Mouse (Mus musculus) left cerebral cortex, postnatal 14 days (tissue): ENCODE measurements around the gene Kdm2b. TPM values are rescaled to one million over a fixed set of nuclear protein-coding genes. Genes with fewer than 3 reads are reported as not detected.

Experiments
- DNase-seq, 2 experiments: peaks; one replicate each; pipeline ENCODE4 v3.0.0; 2021 to 2022; ENCODE audit warnings: low spot score in 2 of 2, mixed read lengths in 1 of 2
- intact Hi-C: fragments of 180-260 bp; cut with DNase I; formaldehyde crosslinking; loops from one replicate; pipeline ENCODE4 v1.15.1; 2025
- total RNA-seq, 2 experiments: library from RNA; stranded (reverse); gene quantifications; 2 replicates each; pipeline ENCODE4 v1.2.3; 2021

The Kdm2b gene
- total RNA-seq, 2 experiments from 2014 or later, result 29.1 to 31.1 TPM

- intact Hi-C loops, result no loop called here
- no peak for DNase-seq
These were observed 40.5 kb downstream of the Kdm2b start for GRCm38 (mm10) chr5:122949101-122949500.

- DNase-seq, result no peak
- intact Hi-C loops, result no loop called here
These were observed 42.1 kb downstream of the Kdm2b start for GRCm38 (mm10) chr5:122947534-122947933.

GRCm38 (mm10) chr5:122938676-122939075 is 50.9 kb downstream of the Kdm2b start:
- no peak for DNase-seq
- intact Hi-C loops, result no loop called here

GRCm38 (mm10) chr5:122937958-122938540 is 51.6 kb downstream of the Kdm2b start:
- intact Hi-C loops, result no loop called here

GRCm38 (mm10) chr5:122937031-122937430 is 52.6 kb downstream of the Kdm2b start:
- no peak for DNase-seq
- intact Hi-C loops, result no loop called here

More at GRCm38 (mm10) chr5:122937958-122938540, 51.6 kb downstream of the Kdm2b start:
- no peak for DNase-seq

GRCm38 (mm10) chr5:122935810-122936209 is 53.8 kb downstream of the Kdm2b start:
- DNase-seq, result no peak
- intact Hi-C loops, result no loop called here

GRCm38 (mm10) chr5:122930991-122931390 is 58.6 kb downstream of the Kdm2b start:
- intact Hi-C loops, result no loop called here
- DNase-seq, result no peak

- intact Hi-C loops, result loop anchor here (5.0 kb wide), 2 partner anchors 84 to 119 kb away; partner anchors contain the start of gene Morn3
- no peak for DNase-seq
These were observed 61.3 kb downstream of the Kdm2b start for GRCm38 (mm10) chr5:122928293-122928692.

GRCm38 (mm10) chr5:122927703-122928102 is 61.9 kb downstream of the Kdm2b start:
- intact Hi-C loops, result loop anchor here (5.0 kb wide), 2 partner anchors 85 to 120 kb away; partner anchors contain the start of gene Morn3
- no peak for DNase-seq

GRCm38 (mm10) chr5:122927092-122927491 is 62.5 kb downstream of the Kdm2b start:
- DNase-seq, result no peak
- intact Hi-C loops, result loop anchor here (5.0 kb wide), 2 partner anchors 85 to 120 kb away; partner anchors contain the start of gene Morn3

GRCm38 (mm10) chr5:122926341-122926740 is 63.3 kb downstream of the Kdm2b start:
- intact Hi-C loops, result loop anchor here (5.0 kb wide), 2 partner anchors 86 to 121 kb away; partner anchors contain the start of gene Morn3
- no peak for DNase-seq

GRCm38 (mm10) chr5:122925534-122925958 is 64.1 kb downstream of the Kdm2b start:
- peak; percentile 80 to 83 for DNase-seq
- intact Hi-C loops, result loop anchor here (5.0 kb wide), 2 partner anchors 87 to 122 kb away; partner anchors contain the start of gene Morn3

- DNase-seq, result no peak
- intact Hi-C loops, result no loop called here
These were observed 65.7 kb downstream of the Kdm2b start for GRCm38 (mm10) chr5:122923871-122924465.

- no peak for DNase-seq
- intact Hi-C loops, result no loop called here
These were observed 67.7 kb downstream of the Kdm2b start for GRCm38 (mm10) chr5:122921941-122922340.

- DNase-seq, result no peak
- intact Hi-C loops, result no loop called here
These were observed 69.1 kb downstream of the Kdm2b start for GRCm38 (mm10) chr5:122920557-122920956.

GRCm38 (mm10) chr5:122917982-122918711 is 71.5 kb downstream of the Kdm2b start:
- intact Hi-C loops, result no loop called here
- DNase-seq, result no peak

GRCm38 (mm10) chr5:122916147-122916546 is 73.5 kb downstream of the Kdm2b start:
- intact Hi-C loops, result no loop called here
- no peak for DNase-seq

- intact Hi-C loops, result no loop called here
- DNase-seq, result no peak
These were observed 76.8 kb downstream of the Kdm2b start for GRCm38 (mm10) chr5:122912863-122913262.

GRCm38 (mm10) chr5:122909481-122909880 is 80.1 kb downstream of the Kdm2b start:
- DNase-seq, result no peak
- intact Hi-C loops, result no loop called here

GRCm38 (mm10) chr5:122908001-122908400 is 81.6 kb downstream of the Kdm2b start:
- intact Hi-C loops, result no loop called here
- no peak for DNase-seq
